Mouse (Mus musculus) stomach, embryonic 15.5 days (tissue): ENCODE measurements around the gene Edf1. TPM values are rescaled to one million over a fixed set of nuclear protein-coding genes. Genes with fewer than 3 reads are reported as not detected.

ENCODE experiments used
- ATAC-seq: fragments of 200-750 bp; cut with Nextera tagmentation; 2 replicates; pipeline ENCODE4 v1.8.0; 2017; ENCODE audit warnings: low read depth, moderate number of reproducible peaks, moderate TSS enrichment; ENCODE audit not compliant: insufficient read depth, low FRiP score
- H3K27ac ChIP-seq: fragments of 300-500 bp; sonication (generic); 2 replicates; pipeline ENCODE4 v1.5.1; 2015; ENCODE audit warnings: mild to moderate bottlenecking, inconsistent platforms
- H3K27me3 ChIP-seq: fragments of 300-500 bp; sonication (generic); replicated peaks from 2 replicates; pipeline ENCODE4 v1.6.1; 2015; ENCODE audit warnings: inconsistent platforms
- H3K36me3 ChIP-seq: fragments of 300-500 bp; sonication (generic); 2 replicates; pipeline ENCODE4 v1.6.1; 2015; ENCODE audit warnings: inconsistent platforms
- H3K4me1 ChIP-seq: fragments of 300-500 bp; sonication (generic); 2 replicates; pipeline ENCODE4 v1.6.1; 2015; ENCODE audit warnings: inconsistent platforms
- H3K4me2 ChIP-seq: fragments of 300-500 bp; sonication (generic); 2 replicates; pipeline ENCODE4 v1.6.1; 2015; ENCODE audit warnings: mild to moderate bottlenecking, inconsistent platforms
- H3K4me3 ChIP-seq: fragments of 300-500 bp; sonication (generic); replicated peaks from 2 replicates; pipeline ENCODE4 v1.5.1; 2015; ENCODE audit warnings: inconsistent platforms
- H3K9ac ChIP-seq: fragments of 300-500 bp; sonication (generic); 2 replicates; pipeline ENCODE4 v1.6.1; 2015; ENCODE audit warnings: inconsistent platforms
- H3K9me3 ChIP-seq: fragments of 300-500 bp; sonication (generic); 2 replicates; pipeline ENCODE4 v1.6.1; 2016; ENCODE audit warnings: inconsistent platforms
- WGBS: fragments of 180-500 bp; shearing (Covaris S2); methylation state at CpG from one replicate; pipeline ENCODE4 v1.1.7; 2015; 5-methylcytosine and 5-hydroxymethylcytosine counted together
- polyA plus RNA-seq: library from polyadenylated mRNA; unstranded; fragments of >200 nt; fragmentation: Nextera tagmentation; extraction: Ambion mirVana; gene quantifications from 2 replicates; pipeline ENCODE4 v1.2.1, GENCODE M21; 2015

Gene Edf1
- polyA plus RNA-seq, 1 experiment from 2014 or later: 371 TPM

- 80% methylated on average over 4 of the region's 4 CpGs for WGBS
- ATAC-seq: no peak
- Histone ChIP-seq H3K4me3 (no peak overlapping the region), H3K27ac (no peak overlapping the region), H3K9me3 (no peaks in the 10 kb centered on the region), H3K9ac (no peak overlapping the region), H3K4me1 (peaks cover 26% of the 10 kb centered on the region), H3K36me3 (peaks cover 40% of the 10 kb centered on the region), H3K27me3 (peaks cover 15% of the 10 kb centered on the region), H3K4me2 (no peak overlapping the region)
Observed at GRCm38 (mm10) chr2:25584856-25585255, 27.2 kb downstream of the Edf1 start.

GRCm38 (mm10) chr2:25585601-25586000 is 28.0 kb downstream of the Edf1 start:
- H3K9ac ChIP-seq: no peak overlapping the region
- peaks cover 47% of the 10 kb centered on the region for H3K36me3 ChIP-seq
- 68% methylated on average over 3 of the region's 3 CpGs for WGBS
- no peak overlapping the region for H3K4me3 ChIP-seq
- no peak overlapping the region for H3K27ac ChIP-seq
- no peak for ATAC-seq
- H3K4me1 ChIP-seq: peaks cover 21% of the 10 kb centered on the region
- H3K9me3 ChIP-seq: no peaks in the 10 kb centered on the region
- peaks cover 8% of the 10 kb centered on the region for H3K27me3 ChIP-seq
- H3K4me2 ChIP-seq: no peak overlapping the region

GRCm38 (mm10) chr2:25587290-25587689 is 29.6 kb downstream of the Edf1 start:
- Histone ChIP-seq H3K27ac (no peak overlapping the region), H3K9me3 (no peaks in the 10 kb centered on the region), H3K4me3 (no peak overlapping the region), H3K36me3 (peaks cover 58% of the 10 kb centered on the region), H3K9ac (no peak overlapping the region), H3K4me1 (peaks cover 10% of the 10 kb centered on the region), H3K27me3 (no peaks in the 10 kb centered on the region), H3K4me2 (no peak overlapping the region)
- no peak for ATAC-seq
- 93% methylated on average over 8 of the region's 8 CpGs for WGBS

- Histone ChIP-seq H3K4me3 (no peak overlapping the region), H3K4me1 (no peaks in the 10 kb centered on the region), H3K27me3 (no peaks in the 10 kb centered on the region), H3K9me3 (no peaks in the 10 kb centered on the region), H3K36me3 (peaks cover 63% of the 10 kb centered on the region), H3K9ac (no peak overlapping the region), H3K27ac (no peak overlapping the region), H3K4me2 (no peak overlapping the region)
- no peak for ATAC-seq
- 94% methylated on average over 8 of the region's 8 CpGs for WGBS
Observed at GRCm38 (mm10) chr2:25588227-25588907, 30.7 kb downstream of the Edf1 start.

- no peaks in the 10 kb centered on the region for H3K4me1 ChIP-seq
- H3K36me3 ChIP-seq: peaks cover 75% of the 10 kb centered on the region
- no peaks in the 10 kb centered on the region for H3K27me3 ChIP-seq
- H3K9ac ChIP-seq: no peak overlapping the region
- no peak overlapping the region for H3K4me3 ChIP-seq
- no peaks in the 10 kb centered on the region for H3K9me3 ChIP-seq
- H3K27ac ChIP-seq: no peak overlapping the region
- no peak for ATAC-seq
- H3K4me2 ChIP-seq: no peak overlapping the region
- 78% methylated on average over 2 of the region's 2 CpGs for WGBS
Observed at GRCm38 (mm10) chr2:25591863-25592262, 34.2 kb downstream of the Edf1 start.

- H3K4me3 ChIP-seq: no peak overlapping the region
- WGBS: 96% methylated on average over 5 of the region's 5 CpGs
- H3K4me1 ChIP-seq: no peaks in the 10 kb centered on the region
- H3K27me3 ChIP-seq: no peaks in the 10 kb centered on the region
- H3K9ac ChIP-seq: no peak overlapping the region
- peaks cover 78% of the 10 kb centered on the region for H3K36me3 ChIP-seq
- H3K9me3 ChIP-seq: no peaks in the 10 kb centered on the region
- ATAC-seq: no peak
- H3K4me2 ChIP-seq: no peak overlapping the region
- H3K27ac ChIP-seq: no peak overlapping the region
Observed at GRCm38 (mm10) chr2:25596765-25597510, 39.3 kb downstream of the Edf1 start.

GRCm38 (mm10) chr2:25598749-25599148 is 41.1 kb downstream of the Edf1 start:
- Histone ChIP-seq H3K4me2 (no peak overlapping the region), H3K36me3 (peaks cover 71% of the 10 kb centered on the region), H3K9ac (no peak overlapping the region), H3K4me3 (no peak overlapping the region), H3K4me1 (no peaks in the 10 kb centered on the region), H3K9me3 (no peaks in the 10 kb centered on the region), H3K27me3 (no peaks in the 10 kb centered on the region), H3K27ac (no peak overlapping the region)
- no peak for ATAC-seq
- WGBS: 97% methylated on average over 1 of the region's 1 CpGs

GRCm38 (mm10) chr2:25600037-25600436 is 42.4 kb downstream of the Edf1 start:
- no peak overlapping the region for H3K4me2 ChIP-seq
- no peak for ATAC-seq
- no peak overlapping the region for H3K9ac ChIP-seq
- peaks cover 64% of the 10 kb centered on the region for H3K36me3 ChIP-seq
- H3K9me3 ChIP-seq: no peaks in the 10 kb centered on the region
- no peak overlapping the region for H3K27ac ChIP-seq
- H3K4me1 ChIP-seq: no peaks in the 10 kb centered on the region
- 83% methylated on average over 2 of the region's 2 CpGs for WGBS
- no peaks in the 10 kb centered on the region for H3K27me3 ChIP-seq
- H3K4me3 ChIP-seq: no peak overlapping the region

- Histone ChIP-seq H3K4me2 (no peak overlapping the region), H3K9ac (no peak overlapping the region), H3K27me3 (no peaks in the 10 kb centered on the region), H3K36me3 (peaks cover 48% of the 10 kb centered on the region), H3K9me3 (no peaks in the 10 kb centered on the region), H3K27ac (no peak overlapping the region), H3K4me3 (no peak overlapping the region), H3K4me1 (peaks cover 10% of the 10 kb centered on the region)
- no peak for ATAC-seq
- 91% methylated on average over 5 of the region's 5 CpGs for WGBS
Observed at GRCm38 (mm10) chr2:25602526-25602925, 44.9 kb downstream of the Edf1 start.

GRCm38 (mm10) chr2:25607761-25608622 is 50.3 kb downstream of the Edf1 start, which contains the start of gene Rabl6:
Gene Rabl6 (minus strand): TSS chr2:25608521.
- Histone ChIP-seq H3K4me3 (peak within 1 kb of the TSS; percentile 100), H3K9me3 (no peaks in the 10 kb centered on the region), H3K9ac (peak within 1 kb of the TSS; percentile 99), H3K4me1 (peaks cover 15% of the 10 kb centered on the region), H3K27me3 (no peaks in the 10 kb centered on the region), H3K4me2 (peak within 1 kb of the TSS; percentile 66), H3K27ac (peak within 1 kb of the TSS; percentile 95), H3K36me3 (no peaks in the 10 kb centered on the region)
- ATAC-seq: peak; percentile 90
- WGBS: under 1% methylated on average over 80 of the region's 80 CpGs

GRCm38 (mm10) chr2:25608671-25609070 is 51.0 kb downstream of the Edf1 start:
- no peak for ATAC-seq
- H3K36me3 ChIP-seq: no peaks in the 10 kb centered on the region
- H3K4me1 ChIP-seq: peaks cover 15% of the 10 kb centered on the region
- no peak overlapping the region for H3K9ac ChIP-seq
- H3K4me2 ChIP-seq: peak overlapping the region; percentile 66
- H3K27me3 ChIP-seq: no peaks in the 10 kb centered on the region
- peak overlapping the region; percentile 95; the same call in 1 of the 2 replicates for H3K27ac ChIP-seq
- H3K9me3 ChIP-seq: no peaks in the 10 kb centered on the region
- H3K4me3 ChIP-seq: peak overlapping the region; percentile 100
- 53% methylated on average over 10 of the region's 10 CpGs for WGBS
